Mouse (Mus musculus) kidney, adult 8-10 months (tissue): ENCODE data around the gene Gm5935.
"Not testable (repeated sequence)": the region's sequence is repeated elsewhere in the genome, so short reads cannot be mapped to it uniquely, and the experiment has no call there.

Experiments used
- DNase-seq, 2 experiments: peaks; one replicate each; pipeline ENCODE4 v3.0.0; 2022

Gm5935 gene

DNA sequence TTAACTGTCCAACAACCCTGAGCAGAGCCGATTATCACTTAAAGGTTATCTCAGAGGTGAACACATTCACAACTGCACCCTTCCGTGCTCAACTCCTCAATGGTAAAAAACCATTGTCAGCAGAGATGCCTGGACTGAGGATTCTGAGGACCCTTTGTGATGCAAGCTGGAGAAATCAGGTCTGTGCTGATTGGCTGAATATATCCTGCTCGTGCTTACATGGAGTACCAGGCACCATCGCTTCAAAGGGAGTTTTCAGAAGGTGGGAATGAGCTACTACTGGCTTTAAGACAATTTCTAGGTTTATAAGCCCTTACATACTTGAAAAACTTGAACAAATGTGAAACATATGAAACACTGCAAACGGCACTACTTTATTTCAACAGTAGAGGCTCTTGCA lies at the start of gene Gm5935:
Gene Gm5935 (minus strand): TSS at position 101 of the 400 bp plus-strand sequence.
- not testable (repeated sequence) for DNase-seq
